Mouse (Mus musculus) heart, postnatal 10 days (tissue): ENCODE results near the gene Trafd1. TPM values are rescaled to one million over a fixed set of nuclear protein-coding genes. Genes with fewer than 3 reads are reported as not detected.

Experiments
- DNase-seq, 2 experiments: peaks; one replicate each; pipeline ENCODE4 v3.0.0; 2021
- intact Hi-C: fragments of 180-260 bp; cut with DNase I; formaldehyde crosslinking; loops from one replicate; pipeline ENCODE4 v1.15.1; 2025
- total RNA-seq, 2 experiments: library from RNA; stranded (reverse); gene quantifications; 2 replicates each; pipeline ENCODE4 v1.2.3; 2021

Trafd1 gene
- total RNA-seq, 2 experiments from 2014 or later: 59.0 to 59.5 TPM

- DNase-seq: peak in 1 of 2 experiments; percentile 22
- intact Hi-C loops: no loop called here
Observed at GRCm38 (mm10) chr5:121386120-121386909, 883 bp upstream of the Trafd1 start.

DNA sequence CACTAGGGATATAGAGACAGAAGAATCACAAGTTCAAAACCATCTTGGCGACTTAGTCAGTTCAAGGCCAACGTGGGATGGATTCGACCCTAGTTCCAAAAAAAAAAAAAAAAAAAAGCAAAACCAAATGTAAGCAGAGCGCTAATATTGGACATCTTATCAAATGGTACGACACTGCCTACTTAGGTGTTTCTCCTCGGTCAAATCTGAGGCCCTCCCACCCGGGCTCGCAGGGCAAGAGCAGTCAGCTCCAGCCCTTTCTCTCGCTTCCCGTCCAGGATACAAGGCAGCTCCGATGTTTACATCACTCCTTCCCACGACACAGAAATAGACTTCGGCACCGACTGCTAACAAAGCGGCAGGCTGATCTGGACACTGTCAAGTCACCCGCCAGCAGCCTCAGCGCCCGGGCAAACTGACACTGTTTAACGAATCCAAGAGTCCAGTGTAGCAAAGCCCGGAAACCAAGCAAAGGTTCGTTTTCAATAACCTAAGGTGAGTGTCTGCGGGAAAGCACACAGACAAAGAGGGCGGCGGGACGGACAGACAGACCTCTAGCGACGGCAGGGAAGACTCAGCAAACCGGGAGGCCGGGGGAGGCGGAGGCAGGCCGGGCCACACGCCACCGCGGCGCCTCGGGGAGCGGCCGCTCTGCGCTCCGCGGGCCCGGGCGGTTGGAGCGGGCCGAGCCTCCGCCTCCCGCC, 523 bp downstream of the Trafd1 start:
- intact Hi-C loops: no loop called here
- peak; percentile 78 to 81 for DNase-seq

GRCm38 (mm10) chr5:121383857-121384756, 1.3 kb downstream of the Trafd1 start:
- intact Hi-C loops: no loop called here
- DNase-seq: peak in 1 of 2 experiments; percentile 41

DNA sequence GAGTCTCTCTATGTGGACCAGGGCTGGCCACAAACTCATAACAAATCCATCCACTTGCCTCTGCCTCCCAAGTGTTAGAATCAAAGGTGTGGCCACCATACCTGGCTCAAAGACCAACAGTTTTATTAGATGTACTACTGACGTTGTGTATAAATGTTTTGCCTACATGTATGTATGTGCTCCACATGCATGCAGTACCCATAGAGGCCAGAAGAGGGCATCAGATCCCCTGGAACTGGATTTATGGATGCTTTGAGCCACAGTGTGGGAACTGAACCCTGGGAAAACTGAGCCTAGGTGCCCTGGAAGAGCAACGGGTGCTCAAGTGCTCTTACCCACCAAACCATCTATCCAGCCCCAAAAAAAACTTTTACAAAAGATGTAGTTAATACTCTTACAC, 4.7 kb downstream of the Trafd1 start:
- intact Hi-C loops: no loop called here
- DNase-seq: no peak

DNA sequence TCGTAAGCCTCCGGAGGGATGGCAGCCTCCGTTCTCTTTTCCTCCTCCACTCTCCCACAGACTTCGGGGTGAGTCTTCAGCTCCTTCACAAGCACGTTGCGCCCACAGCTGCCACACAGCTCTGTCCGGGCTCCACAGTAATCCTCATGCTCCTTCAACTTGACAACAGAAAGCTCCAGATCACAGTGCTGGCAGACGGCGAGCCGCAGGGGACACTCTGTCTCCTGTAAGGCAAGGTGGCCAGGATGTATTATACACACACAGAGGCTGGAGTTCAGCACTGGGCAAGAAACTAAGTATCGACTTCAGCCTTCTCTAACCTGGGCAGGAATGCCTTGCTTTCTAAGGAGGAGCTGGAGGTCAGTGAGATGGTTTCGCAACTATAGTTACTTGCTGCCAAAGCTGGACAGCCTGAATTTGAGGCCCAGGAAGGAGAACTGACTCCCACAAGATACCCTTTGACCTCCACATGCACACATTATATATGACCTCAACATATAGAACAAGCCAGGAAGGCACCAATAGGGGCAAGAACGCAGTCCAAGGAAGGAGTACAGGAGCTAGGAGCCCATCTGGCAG, 6.7 kb downstream of the Trafd1 start:
- no peak for DNase-seq
- intact Hi-C loops: loop anchor here (5.0 kb wide), 1 partner anchor 161 kb away; no protein-coding TSS in a partner anchor

GRCm38 (mm10) chr5:121376972-121377371, 8.5 kb downstream of the Trafd1 start:
- intact Hi-C loops: loop anchor here (5.0 kb wide), 1 partner anchor 160 kb away; no protein-coding TSS in a partner anchor
- DNase-seq: peak; percentile 43 to 70

GRCm38 (mm10) chr5:121374790-121375189, 10.6 kb downstream of the Trafd1 start:
- intact Hi-C loops: loop anchor here (5.0 kb wide), 1 partner anchor 157 kb away; no protein-coding TSS in a partner anchor
- DNase-seq: no peak

- DNase-seq: no peak
- intact Hi-C loops: no loop called here
Observed at GRCm38 (mm10) chr5:121371712-121372111, 13.7 kb downstream of the Trafd1 start.

GRCm38 (mm10) chr5:121367255-121367654, 18.2 kb downstream of the Trafd1 start:
- intact Hi-C loops: no loop called here
- DNase-seq: no peak

- no peak for DNase-seq
- intact Hi-C loops: no loop called here
Observed at GRCm38 (mm10) chr5:121366449-121367225, 18.8 kb downstream of the Trafd1 start.

- intact Hi-C loops: no loop called here
- DNase-seq: no peak
Observed at GRCm38 (mm10) chr5:121363441-121363840, 22.0 kb downstream of the Trafd1 start.

GRCm38 (mm10) chr5:121361696-121362095, 23.7 kb downstream of the Trafd1 start:
- intact Hi-C loops: no loop called here
- no peak for DNase-seq

- no peak for DNase-seq
- intact Hi-C loops: no loop called here
Observed at GRCm38 (mm10) chr5:121359229-121359628, 26.2 kb downstream of the Trafd1 start.

DNA sequence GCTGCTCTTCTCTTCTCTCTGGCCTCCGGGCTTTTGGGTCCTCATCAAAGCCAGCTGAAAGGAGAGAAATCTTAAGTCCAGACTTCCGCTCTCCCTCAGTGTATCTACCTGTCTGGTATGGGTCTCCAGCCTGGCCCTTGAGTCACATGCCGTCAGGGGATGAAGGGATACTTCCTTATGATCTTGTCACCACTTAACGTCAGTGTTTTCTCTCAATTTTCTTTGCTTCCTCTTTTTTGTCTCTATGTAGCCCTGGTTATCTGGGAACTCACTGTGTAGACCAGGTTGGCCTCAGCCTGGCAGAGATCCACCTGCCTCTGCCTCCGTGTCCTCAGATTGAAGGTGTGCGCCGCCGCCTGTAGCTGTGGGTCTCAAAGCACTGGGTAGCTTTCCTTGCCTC, 41.4 kb downstream of the Trafd1 start:
- intact Hi-C loops: no loop called here
- DNase-seq: no peak

DNA sequence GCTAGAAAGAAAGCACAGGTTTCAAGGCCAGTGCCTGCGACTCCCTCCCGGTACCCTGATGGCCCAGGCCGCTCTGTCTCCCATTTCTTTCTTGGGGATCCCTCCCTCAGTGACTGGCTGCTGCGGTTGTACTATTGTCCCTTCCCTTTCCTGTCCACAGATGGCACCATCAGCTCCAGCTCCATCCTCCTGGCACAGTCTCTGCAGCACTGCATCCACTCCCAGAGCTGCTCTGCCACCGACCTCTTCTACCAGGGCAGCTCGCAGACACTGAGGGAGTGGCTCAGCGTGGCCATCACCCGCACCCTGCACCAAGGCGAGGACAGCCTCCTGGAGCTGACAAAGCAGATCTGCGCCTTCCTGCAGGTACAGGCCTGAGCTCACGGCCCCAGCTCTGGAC, 42.9 kb downstream of the Trafd1 start:
- no peak for DNase-seq
- intact Hi-C loops: no loop called here

GRCm38 (mm10) chr5:121340965-121341473, 44.4 kb downstream of the Trafd1 start:
- DNase-seq: no peak
- intact Hi-C loops: no loop called here

DNA sequence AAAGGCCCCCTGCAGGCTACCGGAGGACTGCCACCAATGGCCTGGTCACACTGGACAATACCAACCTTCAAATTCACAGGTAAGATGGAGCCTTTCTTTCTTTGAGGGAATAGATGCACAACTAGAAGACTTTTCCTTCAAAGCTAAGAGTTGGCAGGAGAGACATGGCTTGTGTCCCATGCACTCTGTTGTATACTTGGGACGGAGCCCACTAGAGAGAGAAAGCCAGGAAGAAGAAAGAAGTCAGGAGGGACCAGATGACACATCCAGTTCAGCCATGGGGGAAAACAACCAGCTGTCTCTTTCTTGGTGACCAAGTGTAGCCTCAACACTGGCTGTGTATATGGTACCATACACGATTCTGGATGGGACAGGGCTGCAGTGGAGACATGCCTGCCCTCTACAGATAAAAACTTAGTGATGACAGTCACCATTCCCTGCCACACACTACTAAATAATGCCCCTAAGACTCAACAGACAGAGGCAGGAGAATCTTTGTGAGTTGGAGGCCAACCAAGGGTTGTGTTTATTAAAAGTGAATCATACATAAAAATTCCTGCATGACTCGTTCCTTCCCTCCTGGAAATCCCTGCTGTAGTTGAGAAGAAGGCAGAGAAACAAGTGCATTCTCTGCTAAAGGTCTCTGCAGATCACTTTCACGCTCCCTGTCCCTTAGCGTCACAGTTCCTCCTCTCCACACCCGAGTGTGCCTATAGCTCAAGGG, 45.8 kb downstream of the Trafd1 start:
- peak; percentile 52 to 55 for DNase-seq
- intact Hi-C loops: no loop called here

GRCm38 (mm10) chr5:121336776-121337175, 48.7 kb downstream of the Trafd1 start:
- no peak for DNase-seq
- intact Hi-C loops: no loop called here

DNA sequence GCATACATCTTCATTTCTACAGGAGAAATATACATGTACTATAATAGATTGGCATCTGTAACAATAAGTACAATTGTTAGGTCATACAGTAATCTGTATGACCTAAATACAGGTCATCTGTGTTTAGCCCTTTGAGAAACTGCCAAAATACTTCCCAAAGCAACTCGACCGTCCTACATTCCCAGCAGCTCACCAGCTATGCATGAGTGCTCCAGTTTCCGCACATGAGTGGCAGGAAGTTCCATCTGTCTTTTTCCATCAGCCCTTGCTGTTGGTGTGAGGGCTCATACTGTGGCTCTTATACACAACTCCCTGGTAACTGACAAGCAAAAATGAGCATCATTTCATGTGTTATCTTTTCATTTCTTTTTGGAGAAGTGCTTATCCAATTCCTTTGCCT, 49.4 kb downstream of the Trafd1 start:
- DNase-seq: no peak
- intact Hi-C loops: no loop called here
